Mouse (Mus musculus) urinary bladder, postnatal 25 days (tissue): ENCODE measurements around the gene Ssx2ip.

ENCODE experiments used
- DNase-seq: peaks from one replicate; pipeline ENCODE4 v3.0.0; 2022; ENCODE audit warnings: low spot score

Gene Ssx2ip

GRCm38 (mm10) chr3:146436114-146436513, 31.7 kb downstream of the Ssx2ip start:
- DNase-seq = no peak

- DNase-seq = no peak
These were observed 35.6 kb downstream of the Ssx2ip start for GRCm38 (mm10) chr3:146440011-146440410.

- DNase-seq = no peak
These were observed 36.0 kb downstream of the Ssx2ip start for GRCm38 (mm10) chr3:146440422-146440821.

- DNase-seq = no peak
These were observed 38.0 kb downstream of the Ssx2ip start for GRCm38 (mm10) chr3:146442484-146442883.

GRCm38 (mm10) chr3:146442936-146443335, 38.5 kb downstream of the Ssx2ip start:
- DNase-seq = no peak

- DNase-seq = no peak
These were observed 38.9 kb downstream of the Ssx2ip start for GRCm38 (mm10) chr3:146443380-146443779.

- DNase-seq = no peak
These were observed 40.4 kb downstream of the Ssx2ip start for GRCm38 (mm10) chr3:146444880-146445279.

GRCm38 (mm10) chr3:146447156-146447555, 42.7 kb downstream of the Ssx2ip start:
- DNase-seq = no peak

GRCm38 (mm10) chr3:146447598-146447997, 43.2 kb downstream of the Ssx2ip start:
- no peak for DNase-seq

- DNase-seq = no peak
These were observed 43.9 kb downstream of the Ssx2ip start for GRCm38 (mm10) chr3:146448372-146448771.

GRCm38 (mm10) chr3:146448969-146449368, 44.5 kb downstream of the Ssx2ip start:
- DNase-seq = no peak

GRCm38 (mm10) chr3:146449745-146450250, 45.4 kb downstream of the Ssx2ip start, which contains the start of gene Ctbs:
Gene Ctbs (plus strand): TSS chr3:146449795.
- DNase-seq = no peak

- DNase-seq = peak; percentile 92
These were observed 46.0 kb downstream of the Ssx2ip start for GRCm38 (mm10) chr3:146450371-146450841.

- no peak for DNase-seq
These were observed 46.9 kb downstream of the Ssx2ip start for GRCm38 (mm10) chr3:146451375-146451774.

- DNase-seq = no peak
These were observed 58.5 kb downstream of the Ssx2ip start for GRCm38 (mm10) chr3:146462939-146463338.

GRCm38 (mm10) chr3:146469226-146469625, 64.8 kb downstream of the Ssx2ip start:
- no peak for DNase-seq

- no peak for DNase-seq
These were observed 68.2 kb downstream of the Ssx2ip start for GRCm38 (mm10) chr3:146472657-146473056.

GRCm38 (mm10) chr3:146473741-146474140, 69.3 kb downstream of the Ssx2ip start:
- no peak for DNase-seq

GRCm38 (mm10) chr3:146474428-146474827, 70.0 kb downstream of the Ssx2ip start:
- no peak for DNase-seq

- no peak for DNase-seq
These were observed 77.6 kb downstream of the Ssx2ip start for GRCm38 (mm10) chr3:146482044-146482443.

- no peak for DNase-seq
These were observed 82.0 kb downstream of the Ssx2ip start for GRCm38 (mm10) chr3:146486464-146486863.
